Mouse (Mus musculus) embryo, embryonic 10 days (tissue): ENCODE results near the gene Vamp5.

Experiments
- DNase-seq: peaks from one replicate; pipeline ENCODE4 v3.0.0-alpha.2; 2015; ENCODE audit warnings: low spot score

The Vamp5 gene

GRCm38 (mm10) chr6:72346261-72346660, 34.0 kb downstream of the Vamp5 start:
- DNase-seq = no peak

GRCm38 (mm10) chr6:72345633-72346032, 34.6 kb downstream of the Vamp5 start:
- no peak for DNase-seq

DNA sequence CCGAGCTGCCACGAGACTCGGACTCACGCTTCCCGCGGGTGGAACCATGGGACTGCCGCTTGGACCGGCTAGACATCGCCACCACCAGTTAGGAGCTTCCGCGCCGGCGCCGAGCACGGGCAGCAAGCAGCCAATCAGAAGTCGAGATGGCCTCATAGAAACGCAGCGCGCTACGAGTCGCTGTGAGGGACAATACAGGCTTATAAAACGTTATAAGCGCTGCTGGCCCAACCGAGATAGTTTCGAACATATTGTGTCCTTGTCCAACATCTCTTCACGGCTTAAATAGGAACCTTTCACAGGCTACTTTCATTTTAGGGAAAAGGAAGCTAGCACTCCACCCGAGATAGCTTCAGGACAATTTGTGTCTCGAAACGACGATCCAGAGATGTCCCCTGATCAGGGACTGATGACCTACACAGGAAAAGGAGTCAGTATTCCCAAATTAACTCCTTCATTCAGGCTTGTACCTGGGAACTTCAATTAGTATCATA, 35.1 kb downstream of the Vamp5 start, which contains the start of gene Usp39:
Usp39 (minus strand) TSS at position 111 of the 494 bp plus-strand sequence.
- peak; percentile 99 for DNase-seq

DNA sequence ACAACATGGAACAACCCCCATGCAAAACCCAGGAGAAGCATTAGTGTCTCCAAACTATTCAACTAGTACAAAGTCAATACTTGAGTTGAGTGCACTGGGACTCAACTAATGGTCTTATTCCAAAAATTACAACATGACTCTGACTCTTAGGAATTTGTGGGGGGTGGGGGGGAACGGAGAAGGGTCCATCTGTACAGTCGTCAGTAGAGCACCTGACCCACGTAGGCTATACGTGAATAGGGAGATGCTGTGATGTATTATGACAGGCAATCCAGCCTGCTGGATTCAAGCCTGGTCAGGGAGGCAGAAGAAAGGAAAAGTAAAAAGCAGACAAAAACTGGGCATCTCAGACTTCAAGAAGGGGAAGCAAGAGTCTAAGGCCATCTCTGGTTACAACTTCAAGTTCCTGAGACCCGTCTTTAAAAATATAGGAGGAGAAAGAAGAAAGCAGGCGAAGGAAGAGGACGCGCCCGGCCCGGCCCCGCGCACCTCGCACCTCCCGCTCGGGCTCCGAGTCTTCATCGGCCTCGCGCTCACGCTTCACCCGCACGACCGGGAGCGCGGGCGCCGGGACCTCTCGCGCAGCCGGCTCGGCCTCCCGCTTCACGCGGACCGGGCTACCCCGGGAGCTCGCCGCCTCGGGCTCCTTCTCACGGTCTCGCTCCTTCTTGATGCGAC, 35.7 kb downstream of the Vamp5 start:
- DNase-seq = no peak

DNA sequence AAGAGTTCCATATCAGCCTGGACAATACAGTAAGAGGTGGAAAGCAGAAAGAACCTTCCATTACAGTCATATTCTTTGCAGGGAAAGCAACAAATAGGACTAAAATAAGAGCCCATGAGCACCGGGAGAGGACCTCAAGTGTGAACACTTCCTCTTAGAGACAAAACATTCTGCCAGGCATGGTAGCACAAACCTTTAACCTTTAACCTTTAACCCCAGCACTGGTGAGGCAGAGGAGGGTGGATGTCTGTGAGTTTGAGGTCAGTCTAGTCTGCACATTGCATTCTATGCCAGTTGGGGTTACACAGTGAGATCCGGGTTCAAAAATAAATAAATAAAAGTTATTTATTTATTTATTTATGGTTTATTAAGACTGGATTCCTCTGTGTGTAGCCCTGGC, 39.8 kb downstream of the Vamp5 start:
- no peak for DNase-seq

DNA sequence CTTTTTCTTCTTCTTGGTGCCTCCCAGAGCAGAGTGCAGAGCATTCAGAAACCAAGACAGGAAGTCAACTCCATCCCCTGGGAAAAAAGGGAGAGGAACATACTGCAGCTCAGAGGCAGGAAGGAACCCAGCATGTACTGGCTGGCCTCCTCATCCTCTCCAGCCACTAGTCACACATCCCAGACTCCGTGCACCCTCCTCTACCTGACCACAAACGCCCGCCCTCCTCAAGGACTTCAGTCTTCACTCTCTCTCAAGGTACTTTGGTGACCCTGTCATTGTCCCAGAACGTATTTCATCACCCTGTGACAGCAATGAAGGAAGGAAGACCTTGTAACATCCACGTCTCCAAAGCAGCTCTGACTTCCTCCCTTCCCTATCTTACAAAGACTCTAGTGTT, 47.2 kb downstream of the Vamp5 start:
- DNase-seq = no peak

GRCm38 (mm10) chr6:72330133-72330532, 50.1 kb downstream of the Vamp5 start:
- no peak for DNase-seq

DNA sequence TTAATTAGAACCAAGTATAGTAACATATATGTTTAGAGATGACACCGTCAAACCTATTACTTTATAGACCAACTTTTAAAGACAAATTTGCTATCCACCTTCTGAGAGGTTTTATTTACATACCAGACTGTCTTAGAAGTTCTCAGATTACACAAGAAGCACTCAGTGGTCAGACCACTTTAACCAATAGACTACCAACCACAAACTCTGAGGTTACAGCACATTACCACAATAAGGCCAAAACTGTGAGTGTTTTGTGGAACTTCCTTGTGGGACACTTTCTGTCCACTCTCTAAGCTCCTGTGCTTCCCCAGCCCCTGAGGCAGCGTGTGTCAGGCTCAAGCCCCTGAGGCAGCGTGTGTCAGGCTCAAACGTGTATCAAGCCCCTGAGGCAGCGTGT, 51.2 kb downstream of the Vamp5 start:
- DNase-seq = no peak

DNA sequence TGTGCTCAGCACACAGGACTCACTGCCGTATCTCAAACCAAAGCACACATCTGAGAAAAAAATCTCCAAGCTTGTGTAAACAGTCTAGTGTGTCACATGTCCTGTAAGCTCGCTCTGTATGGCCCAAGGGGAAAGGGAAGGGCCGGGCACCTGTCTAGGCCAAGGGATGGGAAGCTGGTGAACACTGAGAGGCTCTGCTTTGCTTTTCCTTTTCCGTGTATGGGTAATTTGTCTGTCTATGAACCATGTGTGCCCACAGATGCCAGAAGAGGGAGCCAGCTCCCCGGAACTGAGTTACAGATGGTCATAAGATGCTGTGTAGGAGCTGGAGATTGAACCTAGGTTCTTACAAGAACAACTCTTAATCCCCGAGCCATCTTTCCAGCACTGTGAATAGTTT, 54.0 kb downstream of the Vamp5 start:
- DNase-seq = peak; percentile 19

- DNase-seq = no peak
These were observed 56.3 kb downstream of the Vamp5 start for GRCm38 (mm10) chr6:72323786-72324508.

- DNase-seq = no peak
These were observed 57.3 kb downstream of the Vamp5 start for GRCm38 (mm10) chr6:72322936-72323335.

- DNase-seq = peak; percentile 23
These were observed 61.2 kb downstream of the Vamp5 start for GRCm38 (mm10) chr6:72319019-72319418.
